ENCODE assay signal across 12 mouse cellular contexts in the genomic region with DNA sequence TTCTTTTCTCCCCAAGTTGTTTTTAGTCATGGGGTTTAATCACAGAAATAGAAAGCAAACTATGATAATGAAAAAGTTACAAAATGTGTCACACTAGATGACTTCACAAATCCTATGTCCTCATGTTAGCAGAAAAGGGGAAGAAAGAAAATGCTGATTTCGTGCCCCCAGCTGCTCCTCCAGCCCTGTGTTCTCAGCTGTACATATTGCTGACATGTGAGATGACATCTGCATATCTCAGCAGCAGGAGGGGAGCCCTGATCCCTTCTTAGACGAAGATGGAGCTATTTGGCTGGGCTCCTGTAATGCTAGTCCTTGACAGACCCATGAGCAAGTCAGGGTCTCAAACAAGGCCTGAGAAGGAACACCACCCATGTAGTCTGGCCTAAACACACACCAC.
"Had no signal": no experiment of that assay in that cellular context is flagged by ENCODE, and none has a peak within 500 bp of the region (broad histone marks: within the 10 kb centered on the region; RNA-seq: fewer than 3 reads in every experiment).

No protein-coding gene starts in this region.

- DNase-seq: kidney, adult 2 months; kidney, postnatal 14 days; lung, adult 2 months; lung, postnatal 36 days; midbrain, embryonic 14.5 days; thymus, postnatal 4 days had no signal

- ATAC-seq: lung, postnatal 0 days had no signal

- H3K27ac ChIP-seq: kidney, embryonic 15.5 days; limb, embryonic 10.5 days; liver, embryonic 15.5 days; neural tube, embryonic 12.5 days had no signal

- H3K36me3 ChIP-seq: kidney, embryonic 15.5 days; limb, embryonic 10.5 days; liver, embryonic 15.5 days; neural tube, embryonic 12.5 days had no signal

- H3K9me3 ChIP-seq: kidney, embryonic 15.5 days; limb, embryonic 10.5 days; liver, embryonic 15.5 days; neural tube, embryonic 12.5 days had no signal

- H3K4me2 ChIP-seq: kidney, embryonic 15.5 days; liver, embryonic 11.5 days; liver, embryonic 15.5 days; neural tube, embryonic 12.5 days had no signal

- H3K27me3 ChIP-seq: kidney, embryonic 15.5 days; liver, embryonic 15.5 days; neural tube, embryonic 12.5 days had no signal

- H3K4me3 ChIP-seq: kidney, embryonic 15.5 days; limb, embryonic 10.5 days; liver, embryonic 15.5 days; neural tube, embryonic 12.5 days had no signal

- H3K9ac ChIP-seq: kidney, embryonic 15.5 days; liver, embryonic 15.5 days; neural tube, embryonic 12.5 days had no signal

- H3K4me1 ChIP-seq: kidney, embryonic 15.5 days; liver, embryonic 15.5 days; neural tube, embryonic 12.5 days had no signal
